Mouse (Mus musculus) thymus, adult 2 months (tissue): ENCODE results near the gene Rhoq.

Experiments
- CTCF ChIP-seq: fragments of 200-500 bp; IDR thresholded peaks from 2 replicates; pipeline ENCODE4 v1.5.1; 2012; ENCODE audit warnings: mild to moderate bottlenecking, control low read depth, low read length, moderate library complexity, borderline replicate concordance; ENCODE audit not compliant: control insufficient read depth, poor library complexity, insufficient read depth; ENCODE audit errors: extremely low read depth
- POLR2A ChIP-seq: fragments of 200-500 bp; IDR thresholded peaks from 2 replicates; pipeline ENCODE4 v1.6.1; 2012; ENCODE audit warnings: mild to moderate bottlenecking, low read length, control low read depth, moderate library complexity; ENCODE audit not compliant: control insufficient read depth, poor library complexity, insufficient read depth; ENCODE audit errors: extremely low read depth

DNA sequence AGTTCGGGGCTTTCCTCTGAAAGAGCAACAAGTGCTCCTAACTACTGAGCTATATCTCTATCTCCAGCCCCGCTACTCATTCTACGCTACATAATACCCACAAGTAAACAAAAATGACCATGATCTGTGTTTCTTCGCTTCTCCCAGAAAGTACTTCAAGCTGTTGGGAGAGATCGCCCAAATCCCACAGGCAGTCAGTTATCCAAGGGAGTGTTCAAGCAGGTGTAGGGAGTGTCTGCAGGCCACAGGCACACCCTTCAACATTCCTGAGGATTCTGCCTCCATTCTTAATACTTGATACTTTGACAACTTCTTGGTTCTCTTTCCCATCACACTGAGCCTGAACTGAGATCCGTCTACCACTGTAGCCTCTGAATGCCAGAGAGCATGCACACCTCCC is 19.7 kb upstream of the Rhoq start:
- TF ChIP-seq CTCF (no peak), POLR2A (no peak)
